Mouse (Mus musculus): ENCODE results near the gene Gm7929.
"Not testable (repeated sequence)": the region's sequence is repeated elsewhere in the genome, so short reads cannot be mapped to it uniquely, and the experiment has no call there.

Gene Gm7929

GRCm38 (mm10) chr14:41750514-41750913 is at the start of gene Gm7929:
TSS of gene Gm7929 (minus strand) at chr14:41750614.
- not testable (repeated sequence) for DNase-seq

- DNase-seq = not testable (repeated sequence)
Measured at GRCm38 (mm10) chr14:41772341-41772740, 21.9 kb upstream of the Gm7929 start, which contains the start of gene Gm47189. TSS of gene Gm47189 (minus strand) at chr14:41772441.

GRCm38 (mm10) chr14:41755931-41756330 is 5.5 kb upstream of the Gm7929 start:
- not testable (repeated sequence) for DNase-seq

GRCm38 (mm10) chr14:41723437-41723836 is 27.0 kb downstream of the Gm7929 start:
- not testable (repeated sequence) for DNase-seq

- DNase-seq = not testable (repeated sequence)
Measured at GRCm38 (mm10) chr14:41717180-41717579, 33.2 kb downstream of the Gm7929 start.

- not testable (repeated sequence) for DNase-seq
Measured at GRCm38 (mm10) chr14:41701785-41702184, 48.6 kb downstream of the Gm7929 start, which contains the start of gene Gm8068. TSS of gene Gm8068 (minus strand) at chr14:41701885.

All from thymus, adult 18-20 months (tissue).